Mouse (Mus musculus): ENCODE data around the gene Slc5a6. TPM values are rescaled to one million over a fixed set of nuclear protein-coding genes. Genes with fewer than 3 reads are reported as not detected.

The Slc5a6 gene
- polyA plus RNA-seq, 1 experiment, result 0.07 TPM

DNA sequence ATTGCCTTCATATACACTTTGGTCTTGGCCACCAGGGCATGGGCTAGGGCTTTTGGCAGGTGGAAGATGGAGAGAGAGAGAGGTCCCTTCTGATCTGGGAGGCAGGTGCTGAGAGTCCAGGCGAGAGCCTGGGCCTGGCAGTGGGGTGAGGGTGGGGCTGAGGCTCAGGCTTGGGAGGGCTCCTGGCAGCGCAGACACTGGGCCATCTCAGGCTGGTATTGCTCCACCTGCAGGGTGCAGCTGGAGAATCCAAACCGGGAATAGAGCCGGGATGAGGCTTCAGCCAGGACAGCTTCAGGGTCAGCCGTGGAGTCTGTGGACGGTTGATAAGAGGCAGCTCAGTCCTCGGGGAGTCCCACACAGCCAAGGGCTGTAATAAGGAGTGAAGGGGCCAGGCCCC is 37.9 kb upstream of the Slc5a6 start:
- no peak overlapping the region for H3K4me3 ChIP-seq (replicated peaks)
- no peak for TF ChIP-seq GATA1 (IDR thresholded peaks at IDR 0.05; ENCODE audit: low read length)
- TF ChIP-seq TAL1 (IDR thresholded peaks at IDR 0.05; ENCODE audit: low read length), result no peak
- no peaks in the 10 kb centered on the region for H3K9me3 ChIP-seq (ENCODE audit: control insufficient read depth, low read length)
- H3K4me1 ChIP-seq (ENCODE audit: control insufficient read depth), result peaks cover 9% of the 10 kb centered on the region
- H3K27me3 ChIP-seq (ENCODE audit: control insufficient read depth), result peaks cover 65% of the 10 kb centered on the region
- no peaks in the 10 kb centered on the region for H3K36me3 ChIP-seq (ENCODE audit: control insufficient read depth)

DNA sequence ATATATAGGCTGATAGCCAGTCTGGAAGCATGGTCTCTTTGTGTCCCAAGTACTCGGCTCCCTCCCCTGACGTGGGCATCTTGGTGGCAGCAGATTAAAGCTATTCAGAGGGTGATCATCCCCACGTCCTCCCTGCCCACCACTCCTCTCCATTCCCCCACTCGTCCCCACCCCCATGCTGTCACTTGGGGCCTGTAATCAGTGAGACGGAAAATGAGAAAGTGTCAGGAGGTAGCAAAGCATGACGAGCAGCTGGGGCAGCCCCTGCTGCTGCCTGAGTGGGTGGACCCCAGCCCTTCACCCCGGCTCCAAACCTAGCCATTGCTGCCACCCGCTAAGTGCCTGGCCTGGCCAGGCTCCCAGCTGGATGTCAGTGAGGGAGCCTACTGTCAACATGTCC is 35.2 kb upstream of the Slc5a6 start:
- no peaks in the 10 kb centered on the region for H3K9me3 ChIP-seq (ENCODE audit: control insufficient read depth, low read length)
- H3K4me3 ChIP-seq (replicated peaks), result no peak overlapping the region
- H3K27me3 ChIP-seq (ENCODE audit: control insufficient read depth), result peaks cover 39% of the 10 kb centered on the region
- peaks cover 9% of the 10 kb centered on the region for H3K4me1 ChIP-seq (ENCODE audit: control insufficient read depth)
- H3K36me3 ChIP-seq (ENCODE audit: control insufficient read depth), result peaks cover under 1% of the 10 kb centered on the region
- no peak for TF ChIP-seq GATA1 (IDR thresholded peaks at IDR 0.05; ENCODE audit: low read length)
- TF ChIP-seq TAL1 (IDR thresholded peaks at IDR 0.05; ENCODE audit: low read length), result no peak

DNA sequence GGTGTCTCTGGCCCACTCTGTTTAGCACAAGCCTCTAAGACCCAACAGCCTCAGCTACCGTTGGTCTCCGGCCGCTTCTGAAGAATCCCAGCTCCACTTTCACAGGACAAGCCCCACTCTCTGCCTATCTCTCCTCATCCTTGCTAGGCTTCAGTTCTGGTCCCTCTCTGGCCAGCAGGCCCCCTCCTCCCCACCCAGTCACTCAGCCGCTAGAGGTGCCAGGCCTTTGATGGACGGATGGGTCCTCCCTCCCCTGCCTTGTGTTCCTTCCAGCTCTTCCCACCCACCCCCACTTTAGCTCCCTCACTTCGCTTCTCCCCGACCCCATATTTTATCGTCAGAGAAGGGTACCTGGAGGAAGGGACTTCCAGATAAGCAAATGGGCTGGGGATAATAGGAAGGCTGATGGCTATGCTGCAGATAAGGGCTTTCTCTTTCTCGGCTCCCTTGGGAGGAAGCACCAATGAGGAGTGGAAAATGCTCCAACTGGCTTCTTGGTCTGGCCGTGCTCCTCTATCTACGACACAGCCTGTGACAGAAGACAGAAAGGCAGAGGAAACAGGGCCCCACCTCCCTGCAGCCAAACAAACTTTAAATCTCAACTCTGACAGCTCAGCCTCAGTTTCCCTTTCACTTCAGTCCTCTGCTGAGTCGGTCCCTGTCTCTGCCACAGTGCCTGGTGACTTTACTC is 34.4 kb upstream of the Slc5a6 start:
- Histone ChIP-seq H3K27me3 (ENCODE audit: control insufficient read depth) (peaks cover 31% of the 10 kb centered on the region), H3K36me3 (ENCODE audit: control insufficient read depth) (peaks cover 9% of the 10 kb centered on the region), H3K4me1 (ENCODE audit: control insufficient read depth) (peaks cover 9% of the 10 kb centered on the region), H3K4me3 (replicated peaks) (no peak overlapping the region), H3K9me3 (ENCODE audit: control insufficient read depth, low read length) (no peaks in the 10 kb centered on the region)
- TF ChIP-seq TAL1 (IDR thresholded peaks at IDR 0.05; ENCODE audit: low read length), result no peak
- no peak for TF ChIP-seq GATA1 (IDR thresholded peaks at IDR 0.05; ENCODE audit: low read length)

DNA sequence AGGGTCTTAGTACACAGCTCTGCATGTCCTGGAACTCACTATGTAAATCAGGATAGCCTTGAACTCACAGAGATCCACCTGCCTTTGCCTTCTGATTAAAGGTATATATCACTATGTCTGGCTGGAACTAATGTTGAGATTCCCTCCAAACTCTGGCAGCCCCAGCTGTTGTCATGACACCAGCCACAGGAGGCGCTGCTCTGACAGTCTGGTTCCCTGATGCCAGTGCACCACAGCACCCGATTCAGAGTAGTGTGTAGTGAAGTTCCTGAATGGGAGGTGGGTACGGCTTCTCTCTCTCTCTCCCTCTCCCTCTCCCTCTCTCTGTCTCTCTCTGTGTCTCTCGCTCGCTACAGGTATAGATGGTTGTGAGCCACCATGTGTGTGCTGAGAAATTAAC is 33.6 kb upstream of the Slc5a6 start:
- no peak for TF ChIP-seq GATA1 (IDR thresholded peaks at IDR 0.05; ENCODE audit: low read length)
- TF ChIP-seq TAL1 (IDR thresholded peaks at IDR 0.05; ENCODE audit: low read length), result no peak
- Histone ChIP-seq H3K36me3 (ENCODE audit: control insufficient read depth) (peaks cover 16% of the 10 kb centered on the region), H3K4me1 (ENCODE audit: control insufficient read depth) (peaks cover 9% of the 10 kb centered on the region), H3K27me3 (ENCODE audit: control insufficient read depth) (peaks cover 26% of the 10 kb centered on the region), H3K4me3 (replicated peaks) (no peak overlapping the region), H3K9me3 (ENCODE audit: control insufficient read depth, low read length) (no peaks in the 10 kb centered on the region)

DNA sequence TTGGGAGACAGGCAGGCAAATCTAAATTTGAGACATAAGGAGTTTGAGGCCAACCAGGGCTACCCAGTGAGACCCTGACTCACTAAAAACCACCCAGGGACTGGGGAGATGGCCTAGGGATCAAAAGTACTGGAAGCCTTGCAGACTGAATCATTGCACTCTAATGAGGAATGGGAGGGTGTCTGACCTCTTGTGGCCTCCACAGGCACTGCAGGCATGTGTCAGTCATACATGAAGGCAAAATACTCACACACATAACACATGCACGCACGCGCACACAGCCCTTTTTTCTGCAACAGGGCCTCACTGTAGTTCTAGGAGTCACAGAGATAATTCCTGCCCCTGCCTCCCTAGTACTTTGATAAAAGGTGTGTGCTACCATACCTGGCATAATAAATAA is 32.7 kb upstream of the Slc5a6 start:
- Histone ChIP-seq H3K4me3 (replicated peaks) (no peak overlapping the region), H3K4me1 (ENCODE audit: control insufficient read depth) (peaks cover 9% of the 10 kb centered on the region), H3K9me3 (ENCODE audit: control insufficient read depth, low read length) (no peaks in the 10 kb centered on the region), H3K27me3 (ENCODE audit: control insufficient read depth) (peaks cover 20% of the 10 kb centered on the region), H3K36me3 (ENCODE audit: control insufficient read depth) (peaks cover 26% of the 10 kb centered on the region)
- TF ChIP-seq GATA1 (IDR thresholded peaks at IDR 0.05; ENCODE audit: low read length) (no peak), TAL1 (IDR thresholded peaks at IDR 0.05; ENCODE audit: low read length) (no peak)

DNA sequence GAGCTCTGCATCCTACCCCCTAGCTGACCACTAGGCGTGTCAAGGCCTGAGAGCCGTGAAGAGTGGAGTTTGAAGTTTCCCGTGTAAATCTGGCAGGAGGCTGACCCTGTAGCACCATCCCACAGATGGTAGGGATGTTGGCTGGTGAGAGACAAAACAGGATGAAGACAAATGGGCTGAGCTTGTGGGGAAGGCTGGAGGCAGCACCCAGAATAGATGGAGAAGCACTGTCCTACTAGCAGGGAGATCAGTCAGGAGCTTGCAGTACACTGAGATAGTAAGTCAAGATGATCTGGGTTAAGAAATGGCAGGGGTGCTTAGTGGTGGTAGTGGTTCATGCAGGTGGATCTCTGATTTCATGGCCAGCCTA is 32.1 kb upstream of the Slc5a6 start:
- no peak overlapping the region for H3K4me3 ChIP-seq (replicated peaks)
- no peaks in the 10 kb centered on the region for H3K9me3 ChIP-seq (ENCODE audit: control insufficient read depth, low read length)
- H3K27me3 ChIP-seq (ENCODE audit: control insufficient read depth), result peaks cover 15% of the 10 kb centered on the region
- TF ChIP-seq GATA1 (IDR thresholded peaks at IDR 0.05; ENCODE audit: low read length), result no peak
- TF ChIP-seq TAL1 (IDR thresholded peaks at IDR 0.05; ENCODE audit: low read length), result no peak
- peaks cover 32% of the 10 kb centered on the region for H3K36me3 ChIP-seq (ENCODE audit: control insufficient read depth)
- H3K4me1 ChIP-seq (ENCODE audit: control insufficient read depth), result peaks cover 9% of the 10 kb centered on the region

DNA sequence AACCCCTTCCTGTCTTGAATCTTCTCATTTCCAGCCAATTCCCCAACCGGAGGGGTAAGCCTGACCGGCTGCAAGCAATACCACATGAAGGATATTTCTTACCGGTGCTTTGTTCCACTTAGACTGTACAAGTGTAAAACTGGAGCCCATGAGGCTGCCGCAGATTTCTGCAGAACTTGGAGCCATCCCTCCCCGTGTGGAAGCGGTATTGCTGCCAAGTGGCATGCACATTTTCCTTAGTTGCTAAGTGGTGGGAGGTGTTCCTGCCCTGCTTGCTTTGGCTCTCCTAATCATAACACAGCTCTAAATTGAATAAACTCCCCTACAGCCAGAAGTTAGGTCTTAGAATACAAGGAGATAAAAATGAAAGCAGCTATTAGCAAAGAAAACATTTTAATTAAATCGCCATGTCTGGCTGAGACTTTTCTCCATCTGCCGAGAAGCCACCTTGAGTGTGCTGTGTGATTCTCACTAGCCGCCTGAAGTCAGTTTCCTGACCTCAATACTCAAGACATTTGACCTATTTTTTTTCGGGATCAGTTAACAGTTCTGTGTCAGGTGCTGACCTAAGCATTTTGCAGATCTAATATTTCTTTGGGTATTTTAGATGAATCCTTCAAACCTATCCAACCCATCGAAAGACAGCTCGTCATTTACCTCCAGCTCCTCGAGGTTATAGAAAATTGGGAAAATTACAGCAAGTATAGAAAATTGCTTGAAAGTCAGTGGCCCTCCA is 31.5 kb upstream of the Slc5a6 start:
- peaks cover 38% of the 10 kb centered on the region for H3K36me3 ChIP-seq (ENCODE audit: control insufficient read depth)
- peaks cover 9% of the 10 kb centered on the region for H3K4me1 ChIP-seq (ENCODE audit: control insufficient read depth)
- no peak overlapping the region for H3K4me3 ChIP-seq (replicated peaks)
- no peaks in the 10 kb centered on the region for H3K9me3 ChIP-seq (ENCODE audit: control insufficient read depth, low read length)
- peaks cover 12% of the 10 kb centered on the region for H3K27me3 ChIP-seq (ENCODE audit: control insufficient read depth)
- TF ChIP-seq TAL1 (IDR thresholded peaks at IDR 0.05; ENCODE audit: low read length), result no peak
- TF ChIP-seq GATA1 (IDR thresholded peaks at IDR 0.05; ENCODE audit: low read length), result no peak

DNA sequence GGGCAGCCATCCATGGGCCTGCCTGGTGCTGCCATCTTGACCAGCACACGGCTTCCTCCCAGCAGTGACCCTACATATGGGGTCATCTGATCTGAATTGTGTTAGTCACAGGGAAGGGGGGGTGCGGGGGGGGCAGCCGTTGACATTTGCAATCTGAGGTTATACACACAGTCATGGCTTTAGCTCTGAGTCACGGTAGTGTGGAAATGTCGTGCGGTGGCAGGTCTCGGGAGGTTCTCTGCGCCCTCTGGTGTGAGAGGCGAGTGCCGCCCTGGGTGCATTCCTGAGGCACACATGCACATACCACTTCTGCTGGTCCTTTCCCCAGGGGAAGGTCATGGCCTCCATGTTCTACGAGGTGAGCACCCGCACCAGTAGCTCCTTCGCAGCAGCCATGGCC is 27.6 kb upstream of the Slc5a6 start:
- TF ChIP-seq TAL1 (IDR thresholded peaks at IDR 0.05; ENCODE audit: low read length) (no peak), GATA1 (IDR thresholded peaks at IDR 0.05; ENCODE audit: low read length) (no peak)
- no peaks in the 10 kb centered on the region for H3K4me1 ChIP-seq (ENCODE audit: control insufficient read depth)
- no peaks in the 10 kb centered on the region for H3K9me3 ChIP-seq (ENCODE audit: control insufficient read depth, low read length)
- no peak overlapping the region for H3K4me3 ChIP-seq (replicated peaks)
- H3K27me3 ChIP-seq (ENCODE audit: control insufficient read depth), result no peaks in the 10 kb centered on the region
- peaks cover 77% of the 10 kb centered on the region for H3K36me3 ChIP-seq (ENCODE audit: control insufficient read depth)

DNA sequence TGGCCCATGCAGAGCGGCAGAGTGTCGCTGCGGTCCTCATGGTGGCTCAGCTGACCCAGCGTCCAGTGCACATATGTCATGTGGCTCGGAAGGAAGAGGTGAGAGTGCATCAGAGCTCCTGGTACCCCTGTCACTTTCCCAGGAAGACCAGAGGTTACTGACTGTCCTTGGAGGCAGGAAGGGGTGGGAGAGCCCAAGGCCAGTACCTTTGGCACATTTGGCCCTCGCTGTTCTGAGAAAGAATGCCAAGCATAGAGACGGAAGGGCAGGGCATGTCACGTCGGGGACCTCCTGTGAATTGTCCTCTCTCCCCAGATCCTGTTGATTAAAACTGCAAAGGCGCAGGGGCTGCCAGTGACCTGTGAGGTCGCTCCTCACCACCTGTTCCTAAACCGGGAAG is 24.5 kb upstream of the Slc5a6 start:
- Histone ChIP-seq H3K9me3 (ENCODE audit: control insufficient read depth, low read length) (no peaks in the 10 kb centered on the region), H3K4me1 (ENCODE audit: control insufficient read depth) (no peaks in the 10 kb centered on the region; the same call in 1 of the 2 replicates), H3K4me3 (replicated peaks) (no peak overlapping the region), H3K36me3 (ENCODE audit: control insufficient read depth) (peaks cover 100% of the 10 kb centered on the region), H3K27me3 (ENCODE audit: control insufficient read depth) (no peaks in the 10 kb centered on the region)
- TF ChIP-seq GATA1 (IDR thresholded peaks at IDR 0.05; ENCODE audit: low read length) (no peak), TAL1 (IDR thresholded peaks at IDR 0.05; ENCODE audit: low read length) (no peak)
